Mouse (Mus musculus) midbrain, embryonic 14.5 days (tissue): ENCODE data around the gene Tex52. TPM values are rescaled to one million over a fixed set of nuclear protein-coding genes. Genes with fewer than 3 reads are reported as not detected.

Experiments used
- ATAC-seq: fragments of 200-750 bp; cut with Nextera tagmentation; 2 replicates; pipeline ENCODE4 v1.8.0; 2017; ENCODE audit warnings: moderate number of reproducible peaks, moderate library complexity; ENCODE audit not compliant: low FRiP score, low TSS enrichment
- DNase-seq: peaks from one replicate; pipeline ENCODE4 v3.0.0-alpha.2; 2015
- H3K27ac ChIP-seq: fragments of 300-500 bp; sonication (generic); replicated peaks from 2 replicates; pipeline ENCODE4 v1.5.1; 2014; ENCODE audit warnings: mild to moderate bottlenecking, low read depth, low read length, moderate library complexity
- H3K27me3 ChIP-seq: fragments of 300-500 bp; sonication (generic); 2 replicates; pipeline ENCODE4 v1.6.1; 2014; ENCODE audit warnings: low read length, control low read depth, mixed read lengths; ENCODE audit not compliant: control insufficient read depth, insufficient read depth
- H3K36me3 ChIP-seq: fragments of 300-500 bp; sonication (generic); 2 replicates; pipeline ENCODE4 v1.6.1; 2014; ENCODE audit warnings: low read length, control low read depth; ENCODE audit not compliant: control insufficient read depth, insufficient read depth
- H3K4me1 ChIP-seq: fragments of 300-500 bp; sonication (generic); 2 replicates; pipeline ENCODE4 v1.6.1; 2014; ENCODE audit warnings: mild to moderate bottlenecking, antibody characterized with exemption, low read length, control low read depth; ENCODE audit not compliant: control insufficient read depth, insufficient read depth
- H3K4me2 ChIP-seq: fragments of 300-500 bp; sonication (generic); 2 replicates; pipeline ENCODE4 v1.6.1; 2014; ENCODE audit warnings: mild to moderate bottlenecking, low read length, moderate library complexity
- H3K4me3 ChIP-seq: fragments of 300-500 bp; sonication (generic); replicated peaks from 2 replicates; pipeline ENCODE4 v1.5.1; 2014; ENCODE audit warnings: low read depth, low read length
- H3K9ac ChIP-seq: fragments of 300-500 bp; sonication (generic); replicated peaks from 2 replicates; pipeline ENCODE4 v1.6.1; 2014; ENCODE audit warnings: mild to moderate bottlenecking, low read length, moderate library complexity
- H3K9me3 ChIP-seq: fragments of 300-500 bp; sonication (generic); 2 replicates; pipeline ENCODE4 v1.6.1; 2016; ENCODE audit warnings: low read length, control low read depth, mixed read lengths; ENCODE audit not compliant: control insufficient read depth
- WGBS: fragments of 180-500 bp; shearing (Covaris S2); extraction: QIAGEN DNeasy Blood & Tissue Kit; methylation state at CpG from one replicate; pipeline ENCODE4 v1.1.7; 2014; 5-methylcytosine and 5-hydroxymethylcytosine counted together
- polyA plus RNA-seq: library from polyadenylated mRNA; unstranded; fragments of >200 nt; fragmentation: Nextera tagmentation; extraction: Ambion mirVana; gene quantifications from 2 replicates; pipeline ENCODE4 v1.2.1, GENCODE M21; 2014

Gene Tex52
- polyA plus RNA-seq, 1 experiment from 2014 or later = 1.0 TPM

DNA sequence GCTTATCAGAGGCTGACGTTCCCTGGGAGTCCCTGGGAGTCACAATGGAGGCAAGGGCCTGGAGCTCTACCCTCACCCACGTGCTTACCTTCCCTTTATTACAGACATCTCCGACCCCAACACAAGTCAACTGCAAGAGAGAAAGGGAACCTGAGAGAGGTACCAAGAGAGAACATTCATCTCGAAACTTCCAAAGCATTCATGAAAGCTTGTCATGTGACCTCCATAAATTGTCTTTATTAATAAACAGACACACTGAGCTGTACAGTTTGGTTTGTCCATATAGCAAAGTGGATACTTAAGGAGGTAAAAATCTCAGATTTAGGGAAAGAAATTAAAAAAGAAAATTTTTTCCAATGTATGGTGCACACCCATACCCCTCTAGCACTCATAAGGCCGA is 40.9 kb downstream of the Tex52 start:
- DNase-seq (no peak), ATAC-seq (no peak)
- Histone ChIP-seq H3K27me3 (no peaks in the 10 kb centered on the region), H3K4me2 (no peak overlapping the region), H3K9me3 (no peaks in the 10 kb centered on the region), H3K4me1 (no peaks in the 10 kb centered on the region), H3K9ac (no peak overlapping the region), H3K36me3 (peaks cover 29% of the 10 kb centered on the region), H3K4me3 (no peak overlapping the region), H3K27ac (no peak overlapping the region)
- 95% methylated on average over 5 of the region's 5 CpGs for WGBS

DNA sequence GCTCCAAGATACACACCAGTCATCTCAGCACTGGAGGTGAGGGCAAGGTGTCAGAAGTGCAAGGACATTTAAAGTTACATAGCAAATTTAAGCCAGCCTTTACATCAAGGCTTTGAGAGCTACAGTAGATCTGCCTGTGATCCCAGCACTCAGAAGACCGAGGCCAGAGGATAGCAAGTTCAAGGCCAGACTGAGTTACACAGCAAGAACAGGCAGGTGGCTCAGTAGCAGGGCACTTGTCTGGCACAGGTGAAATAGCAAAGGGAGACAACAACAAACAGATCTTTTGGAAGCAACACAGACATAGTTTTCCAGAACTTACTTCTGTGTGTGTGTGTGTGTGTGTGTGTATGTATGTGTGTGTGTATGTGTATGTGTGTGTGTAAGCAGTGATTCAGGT is 42.8 kb downstream of the Tex52 start:
- Histone ChIP-seq H3K27me3 (no peaks in the 10 kb centered on the region), H3K36me3 (peaks cover 10% of the 10 kb centered on the region), H3K9ac (no peak overlapping the region), H3K9me3 (no peaks in the 10 kb centered on the region), H3K27ac (no peak overlapping the region), H3K4me1 (no peaks in the 10 kb centered on the region), H3K4me3 (no peak overlapping the region), H3K4me2 (no peak overlapping the region)
- ATAC-seq (no peak), DNase-seq (no peak)
- 97% methylated on average over 1 of the region's 1 CpGs for WGBS

DNA sequence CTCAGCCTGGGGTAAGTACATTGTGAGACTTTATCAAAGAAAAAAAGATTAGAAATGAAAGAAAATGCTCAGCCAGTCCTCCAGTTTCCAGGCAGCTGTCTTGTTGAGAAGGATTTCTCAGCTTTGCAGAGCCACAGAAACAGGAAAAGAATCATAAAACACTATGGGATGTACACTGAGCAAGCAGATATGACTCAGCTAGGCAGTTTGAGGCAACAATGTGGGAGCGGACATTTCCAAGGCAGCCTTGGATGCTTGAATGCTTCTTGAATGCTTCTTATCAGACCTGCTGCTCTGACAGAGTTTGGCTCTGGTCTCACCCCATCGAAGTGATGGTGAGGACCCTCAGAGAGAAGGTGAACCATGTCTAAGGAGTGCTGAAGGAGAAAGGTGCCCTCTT is 45.8 kb downstream of the Tex52 start:
- Histone ChIP-seq H3K27me3 (no peaks in the 10 kb centered on the region), H3K4me2 (no peak overlapping the region), H3K4me1 (peaks cover 4% of the 10 kb centered on the region; the same call in 1 of the 2 replicates), H3K9ac (no peak overlapping the region), H3K27ac (no peak overlapping the region), H3K36me3 (no peaks in the 10 kb centered on the region), H3K9me3 (no peaks in the 10 kb centered on the region), H3K4me3 (no peak overlapping the region)
- WGBS = 95% methylated on average over 2 of the region's 2 CpGs
- no peak for DNase-seq
- no peak for ATAC-seq

DNA sequence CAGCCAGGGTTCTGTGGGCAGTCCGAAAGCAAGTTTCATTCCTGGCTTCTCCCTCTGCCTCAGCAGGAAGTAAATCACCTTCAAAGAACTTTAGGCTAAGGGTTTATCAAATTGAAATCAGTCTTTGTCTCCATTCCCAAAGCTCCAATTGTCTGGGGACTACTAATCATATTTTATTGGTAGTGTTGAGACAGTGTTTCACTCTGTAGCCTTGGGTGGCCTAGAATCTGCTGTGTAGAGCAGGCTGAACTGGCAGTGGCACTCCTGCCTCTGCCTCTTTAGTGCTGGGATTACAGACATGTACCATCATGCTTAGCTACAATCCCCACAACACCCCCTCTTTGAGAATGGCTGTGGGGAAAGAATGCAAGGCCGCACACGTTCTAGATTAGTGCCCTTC is 46.2 kb downstream of the Tex52 start:
- 98% methylated on average over 3 of the region's 3 CpGs for WGBS
- no peak for ATAC-seq

DNA sequence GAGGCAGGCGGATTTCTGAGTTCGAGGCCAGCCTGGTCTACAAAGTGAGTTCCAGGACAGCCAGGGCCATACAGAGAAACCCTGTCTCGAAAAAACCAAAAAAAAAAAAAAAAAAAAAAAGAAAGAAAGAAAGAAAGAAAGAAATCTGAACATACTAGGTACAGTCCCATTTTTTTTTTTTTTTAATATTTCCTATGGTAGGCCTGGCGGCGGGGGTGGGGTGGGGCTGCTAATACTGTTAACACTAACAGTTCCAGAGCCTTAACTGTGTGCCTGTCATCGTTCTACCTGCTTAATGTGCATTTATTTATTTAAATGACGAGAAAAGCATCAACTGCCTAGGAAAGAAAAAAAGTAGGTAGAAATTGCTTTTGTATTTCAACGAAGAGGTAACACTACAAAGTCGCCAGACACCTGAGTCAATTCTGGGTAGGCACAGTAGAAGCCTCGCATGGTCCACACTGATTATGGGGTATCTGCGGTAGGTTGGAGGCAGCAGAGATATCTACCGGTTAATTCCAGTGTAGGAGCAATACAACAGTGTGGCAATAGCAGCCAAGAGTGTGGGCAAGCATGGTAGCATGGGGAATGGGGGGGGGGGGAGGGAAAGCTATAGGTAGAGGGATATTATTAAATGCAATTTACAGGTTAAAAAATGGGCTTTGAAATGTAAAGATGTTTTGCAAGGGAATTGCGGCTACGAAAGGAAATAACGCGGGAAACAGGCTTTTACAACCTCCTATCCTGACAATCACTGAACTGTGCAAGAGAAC is 48.4 kb downstream of the Tex52 start:
- ATAC-seq = peak; percentile 28; the same call in 1 of the 2 replicates
- DNase-seq = peak; percentile 34

More for the DNA sequence above, 46.2 kb downstream of the Tex52 start:
- Histone ChIP-seq H3K4me3 (no peak overlapping the region), H3K4me1 (peaks cover 4% of the 10 kb centered on the region; the same call in 1 of the 2 replicates), H3K27ac (no peak overlapping the region), H3K36me3 (no peaks in the 10 kb centered on the region), H3K27me3 (no peaks in the 10 kb centered on the region), H3K9ac (no peak overlapping the region), H3K9me3 (no peaks in the 10 kb centered on the region), H3K4me2 (no peak overlapping the region)
- DNase-seq = no peak

DNA sequence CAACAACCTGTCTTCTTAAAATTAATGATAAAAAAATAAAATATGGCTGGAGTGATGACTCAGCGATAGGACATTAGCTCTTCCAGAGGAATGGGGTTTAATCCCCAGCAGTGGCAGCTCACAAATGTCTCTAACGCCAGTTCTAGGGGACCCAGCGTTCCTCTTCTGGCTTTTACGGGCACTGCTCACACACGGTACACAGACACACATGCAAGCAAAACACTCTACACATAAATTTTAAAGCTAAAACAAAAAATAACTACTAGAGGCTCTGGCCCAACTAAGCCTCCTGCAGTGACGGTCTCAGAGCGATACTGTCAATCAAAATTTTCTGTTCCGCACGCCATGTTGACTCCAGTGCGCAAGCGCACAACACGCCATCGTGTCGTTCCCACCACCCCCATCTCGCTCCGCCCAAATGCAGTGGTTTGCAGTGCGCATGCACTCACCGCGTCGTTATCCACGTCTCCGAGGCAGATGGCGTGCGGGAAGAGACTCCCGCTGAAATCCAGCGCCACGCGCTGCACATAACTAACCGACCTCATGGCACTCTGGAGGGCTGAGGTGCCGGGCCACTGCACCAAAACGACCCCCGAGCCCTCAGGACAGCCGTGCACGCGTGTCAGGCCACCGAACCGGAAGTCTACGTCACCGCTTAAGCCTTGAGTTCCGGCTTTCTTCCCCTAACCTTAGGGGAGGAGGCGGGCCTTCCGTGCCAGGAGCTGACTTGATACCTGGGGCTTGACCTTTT is 49.2 kb downstream of the Tex52 start, which contains the start of gene Itfg2:
Gene Itfg2, minus strand, starts transcription at position 663 of the 751 bp plus-strand sequence.
- ATAC-seq (peak; percentile 94), DNase-seq (peak; percentile 98)
- WGBS = under 1% methylated on average over 42 of the region's 42 CpGs
- Histone ChIP-seq H3K9ac (peak within 1 kb of the TSS; percentile 78), H3K4me1 (peaks cover 4% of the 10 kb centered on the region; the same call in 1 of the 2 replicates), H3K9me3 (no peaks in the 10 kb centered on the region), H3K36me3 (peaks cover 11% of the 10 kb centered on the region), H3K27me3 (no peaks in the 10 kb centered on the region), H3K4me3 (peak within 1 kb of the TSS; percentile 61), H3K27ac (peak within 1 kb of the TSS; percentile 99), H3K4me2 (peak within 1 kb of the TSS; percentile 61)

More for the DNA sequence above, 48.4 kb downstream of the Tex52 start:
- peaks cover 4% of the 10 kb centered on the region; the same call in 1 of the 2 replicates for H3K4me1 ChIP-seq
- WGBS = 49% methylated on average over 15 of the region's 16 CpGs
- peaks cover 5% of the 10 kb centered on the region for H3K36me3 ChIP-seq
- peak overlapping the region; percentile 78 for H3K9ac ChIP-seq
- peak overlapping the region; percentile 99 for H3K27ac ChIP-seq
- H3K27me3 ChIP-seq = no peaks in the 10 kb centered on the region
- H3K4me2 ChIP-seq = peak overlapping the region; percentile 61
- peak overlapping the region; percentile 61 for H3K4me3 ChIP-seq
- H3K9me3 ChIP-seq = no peaks in the 10 kb centered on the region

DNA sequence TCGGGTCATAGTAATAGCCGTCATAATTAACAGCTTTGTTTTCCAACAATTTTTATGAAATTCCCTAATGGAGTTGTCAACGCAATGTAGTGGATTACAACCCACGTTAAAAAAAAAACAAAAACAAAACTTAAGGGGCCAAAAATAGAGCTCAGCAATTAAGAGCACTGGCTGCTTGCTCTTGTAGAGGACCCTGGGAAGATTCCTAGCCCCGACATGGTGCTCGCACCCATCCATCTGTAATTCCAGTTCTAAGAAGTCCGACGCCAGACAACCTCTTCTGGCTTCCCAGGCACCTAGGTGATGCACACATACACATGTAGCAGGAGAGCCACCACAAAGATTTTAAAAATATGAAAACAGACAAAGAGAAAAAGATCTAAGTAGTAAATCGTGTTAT is 49.8 kb downstream of the Tex52 start:
- H3K4me1 ChIP-seq = peaks cover 4% of the 10 kb centered on the region; the same call in 1 of the 2 replicates
- DNase-seq = no peak
- H3K9ac ChIP-seq = peak overlapping the region; percentile 78
- no peak for ATAC-seq
- WGBS = 17% methylated on average over 9 of the region's 9 CpGs
- peaks cover 14% of the 10 kb centered on the region for H3K36me3 ChIP-seq
- H3K9me3 ChIP-seq = no peaks in the 10 kb centered on the region
- H3K27ac ChIP-seq = peak overlapping the region; percentile 99
- H3K4me2 ChIP-seq = peak overlapping the region; percentile 61
- no peaks in the 10 kb centered on the region for H3K27me3 ChIP-seq
- peak overlapping the region; percentile 61 for H3K4me3 ChIP-seq

DNA sequence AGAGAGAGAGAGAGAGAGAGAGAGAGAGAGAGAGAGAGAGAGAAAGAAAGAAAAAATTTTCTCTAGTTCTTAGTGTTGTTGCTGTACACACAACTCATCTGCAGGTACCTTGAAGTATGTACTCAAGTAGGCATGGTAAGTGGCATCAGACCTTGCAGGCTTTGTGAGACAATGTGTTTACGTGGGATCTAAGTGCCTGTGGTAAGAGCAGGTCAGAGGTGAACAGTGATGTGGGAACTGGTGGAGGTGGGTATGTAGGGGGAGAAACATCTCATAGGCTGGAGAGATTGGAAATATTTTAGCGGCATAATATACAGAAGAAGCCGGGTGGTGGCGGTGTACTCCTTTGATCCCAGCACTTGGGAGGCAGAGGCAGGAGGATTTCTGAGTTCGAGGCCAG is 52.3 kb downstream of the Tex52 start:
- peaks cover 4% of the 10 kb centered on the region; the same call in 1 of the 2 replicates for H3K4me1 ChIP-seq
- 96% methylated on average over 5 of the region's 5 CpGs for WGBS
- H3K27me3 ChIP-seq = no peaks in the 10 kb centered on the region
- no peak overlapping the region for H3K27ac ChIP-seq
- no peak overlapping the region for H3K4me3 ChIP-seq
- DNase-seq (no peak), ATAC-seq (no peak)
- H3K4me2 ChIP-seq = no peak overlapping the region
- H3K9ac ChIP-seq = no peak overlapping the region
- H3K9me3 ChIP-seq = no peaks in the 10 kb centered on the region
- peaks cover 38% of the 10 kb centered on the region for H3K36me3 ChIP-seq
